Mouse (Mus musculus): ENCODE data around the gene Tln1. TPM values are rescaled to one million over a fixed set of nuclear protein-coding genes. Genes with fewer than 3 reads are reported as not detected.
"Not testable (repeated sequence)": the region's sequence is repeated elsewhere in the genome, so short reads cannot be mapped to it uniquely, and the experiment has no call there.

Tln1 gene
- total RNA-seq, 2 experiments from 2014 or later = 51.7 to 51.8 TPM

GRCm38 (mm10) chr4:43507938-43508665 lies 54.4 kb downstream of the Tln1 start:
- no peak for DNase-seq (ENCODE audit: low spot score in 2 of 2)

GRCm38 (mm10) chr4:43506536-43507185 lies 55.8 kb downstream of the Tln1 start, which contains the start of gene Car9:
TSS of gene Car9 (plus strand) at chr4:43506966.
- no peak for DNase-seq (ENCODE audit: low spot score in 2 of 2)

- no peak for DNase-seq (ENCODE audit: low spot score in 2 of 2)
Observed at GRCm38 (mm10) chr4:43506074-43506473, 56.4 kb downstream of the Tln1 start.

DNA sequence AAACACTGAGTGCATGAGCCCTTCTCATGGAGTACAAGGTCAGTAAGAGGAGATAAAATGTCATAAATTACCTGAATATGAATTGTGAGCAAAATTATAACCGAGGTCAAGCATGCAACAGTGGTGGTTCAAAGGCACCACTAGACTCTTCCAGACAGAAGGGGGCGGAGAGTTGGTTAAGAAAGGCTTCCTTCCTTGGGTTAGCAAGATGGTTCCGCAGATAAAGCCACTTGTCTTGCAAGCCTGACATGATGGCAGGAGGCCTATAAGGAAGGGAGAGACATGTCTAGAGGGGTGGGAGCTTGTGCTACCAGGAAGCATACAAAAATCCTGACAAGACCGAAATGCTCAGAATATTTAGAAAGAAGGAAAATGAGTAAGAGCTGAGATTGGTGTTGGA lies 58.2 kb downstream of the Tln1 start:
- DNase-seq (ENCODE audit: low spot score in 2 of 2) = no peak

DNA sequence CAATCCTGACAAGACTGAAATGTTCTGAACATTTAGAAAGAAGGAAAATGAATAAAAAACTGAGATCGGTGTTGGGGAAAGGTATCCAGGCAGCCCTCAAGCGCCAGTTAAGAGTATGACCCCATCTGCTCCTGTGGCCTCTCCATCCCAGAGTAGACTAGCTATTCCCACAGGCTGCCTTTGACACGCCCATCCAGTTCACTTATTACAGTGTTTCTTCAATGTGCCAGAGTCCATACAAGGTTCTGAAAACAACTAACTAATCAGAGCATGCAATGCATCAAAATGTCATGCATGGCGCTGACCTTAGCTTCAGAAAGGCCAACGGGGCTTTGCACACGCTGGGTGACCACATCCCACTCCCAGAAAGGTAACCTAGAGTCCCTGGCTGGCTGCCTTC lies 59.0 kb downstream of the Tln1 start:
- no peak for DNase-seq (ENCODE audit: low spot score in 2 of 2)

DNA sequence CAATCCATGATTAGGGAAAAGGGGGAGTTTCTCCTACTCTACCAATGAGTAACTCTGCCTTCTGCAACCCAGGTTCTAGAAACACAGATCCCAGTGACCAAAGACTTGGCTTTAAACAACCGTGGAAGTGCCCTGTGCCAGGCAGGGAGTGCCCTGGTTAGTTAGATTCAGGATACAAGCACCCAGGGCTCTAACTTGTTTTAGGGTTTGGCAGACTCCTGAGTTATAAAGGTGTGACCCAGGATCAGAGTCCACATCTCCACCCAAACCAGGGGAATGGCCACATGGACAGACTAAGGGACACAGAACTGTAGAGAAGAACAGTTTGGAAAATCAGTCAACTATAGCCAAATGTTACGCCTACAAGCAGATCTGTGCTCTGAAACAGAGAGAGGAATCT lies 59.5 kb downstream of the Tln1 start:
- no peak for DNase-seq (ENCODE audit: low spot score in 2 of 2)

DNA sequence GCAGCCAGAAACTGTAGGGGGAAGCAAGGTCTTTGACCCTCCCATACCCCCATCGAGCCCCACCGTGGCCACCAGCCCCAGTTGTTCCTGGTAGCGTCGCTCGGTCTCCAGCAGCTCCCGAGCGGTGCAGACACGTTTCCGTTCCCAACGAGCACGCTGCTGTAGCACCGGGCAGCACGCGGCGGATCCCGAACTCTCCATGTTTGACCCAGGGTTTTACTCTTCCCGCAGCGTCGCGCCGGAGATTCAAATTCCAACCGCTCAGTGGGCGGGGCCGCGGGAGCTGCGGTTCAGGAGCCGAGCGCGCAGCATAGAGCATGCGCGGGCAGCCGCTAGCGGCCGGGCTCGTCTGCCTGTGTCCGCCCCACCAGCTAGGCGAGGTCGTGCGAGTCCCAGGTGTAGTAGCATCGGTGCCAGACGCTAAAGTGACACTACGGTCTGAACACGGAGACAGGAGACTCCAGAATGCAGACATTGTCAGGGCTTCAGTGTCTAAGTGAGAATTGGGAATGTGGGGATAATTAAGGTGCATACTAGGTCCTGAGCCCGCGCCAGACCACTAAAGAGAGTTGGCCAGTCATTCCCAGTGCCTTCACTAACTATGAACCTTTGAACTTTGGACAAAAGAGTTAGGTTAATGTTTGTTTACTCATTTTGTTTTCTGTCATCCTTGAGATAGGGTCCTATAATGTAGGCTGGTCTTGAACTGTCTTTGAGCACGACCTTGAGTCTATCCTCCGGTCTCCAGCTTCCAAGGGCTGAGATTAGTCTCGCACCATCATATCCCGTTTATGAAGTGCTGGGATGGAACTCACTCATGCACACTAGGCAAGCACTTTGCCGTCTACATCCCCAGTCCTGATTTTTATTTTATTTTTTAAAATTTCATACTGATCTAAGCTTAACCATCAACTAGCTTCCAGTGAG lies 62.8 kb downstream of the Tln1 start, which contains the start of gene Arhgef39:
Gene Arhgef39, minus strand, starts transcription at position 289 of the 927 bp plus-strand sequence.
- peak; percentile 64 to 82 for DNase-seq (ENCODE audit: low spot score in 2 of 2)

- no peak for DNase-seq (ENCODE audit: low spot score in 2 of 2)
Observed at GRCm38 (mm10) chr4:43498983-43499382, 63.5 kb downstream of the Tln1 start.

DNA sequence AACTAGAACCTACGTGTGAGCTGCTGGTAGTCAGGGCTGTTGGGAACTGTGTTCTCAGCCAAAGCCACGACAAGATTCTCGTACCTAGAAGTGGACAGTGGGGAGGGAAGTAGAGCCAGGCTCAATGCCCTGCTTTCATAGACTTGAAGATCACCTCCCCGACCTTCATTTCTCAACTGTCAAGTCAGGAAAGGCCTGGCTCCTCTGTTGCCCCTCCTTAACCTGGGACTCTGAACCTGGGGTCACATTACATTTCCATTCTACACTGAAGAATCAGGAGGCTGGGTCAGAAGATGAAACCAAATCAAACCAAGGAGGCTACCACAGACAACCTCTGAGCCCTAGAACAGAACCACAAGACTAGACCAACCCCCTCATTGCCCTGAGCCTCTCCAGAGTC lies 64.5 kb downstream of the Tln1 start:
- no peak for DNase-seq (ENCODE audit: low spot score in 2 of 2)

GRCm38 (mm10) chr4:43497405-43497804 lies 65.1 kb downstream of the Tln1 start:
- no peak for DNase-seq (ENCODE audit: low spot score in 2 of 2)

DNA sequence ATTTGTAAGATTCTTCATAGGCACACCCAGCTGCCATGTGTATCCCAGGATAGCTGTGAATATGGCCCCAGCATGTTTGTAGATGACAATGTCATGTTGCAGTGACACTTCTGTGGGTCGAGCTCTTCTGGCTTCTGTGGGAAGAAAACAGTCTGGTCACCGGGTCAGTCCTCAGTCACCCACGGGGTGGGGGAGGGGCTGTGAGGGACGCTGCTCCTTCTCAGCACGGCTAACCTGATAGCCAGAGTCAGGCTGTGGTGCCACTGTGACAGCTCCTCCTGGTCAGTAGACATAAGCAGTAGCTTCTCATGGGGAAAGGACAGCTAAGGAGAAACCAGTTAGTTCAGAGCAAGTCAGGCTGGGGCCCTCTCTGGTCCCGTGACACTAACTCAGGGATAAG lies 65.9 kb downstream of the Tln1 start:
- DNase-seq (ENCODE audit: low spot score in 2 of 2) = no peak

DNA sequence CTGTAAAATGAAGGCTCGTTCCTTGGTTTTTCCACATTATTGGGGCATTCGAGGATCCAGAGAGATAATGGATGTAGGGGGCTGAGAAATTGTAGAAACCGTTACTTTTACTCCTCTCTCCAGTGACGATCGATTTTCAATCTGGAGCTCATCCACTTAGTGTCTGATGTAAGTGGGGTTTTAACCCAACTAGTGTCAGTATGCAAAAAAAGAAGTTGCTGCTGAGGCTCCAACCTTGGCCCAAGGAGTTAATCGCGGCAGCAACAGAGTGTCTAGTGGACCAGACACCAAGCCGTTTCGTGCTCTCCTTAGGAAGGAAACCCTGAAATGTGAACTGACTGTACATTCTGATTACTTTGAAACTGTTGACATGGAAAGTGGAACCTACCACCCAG lies 68.6 kb downstream of the Tln1 start:
- no peak for DNase-seq (ENCODE audit: low spot score in 2 of 2)

DNA sequence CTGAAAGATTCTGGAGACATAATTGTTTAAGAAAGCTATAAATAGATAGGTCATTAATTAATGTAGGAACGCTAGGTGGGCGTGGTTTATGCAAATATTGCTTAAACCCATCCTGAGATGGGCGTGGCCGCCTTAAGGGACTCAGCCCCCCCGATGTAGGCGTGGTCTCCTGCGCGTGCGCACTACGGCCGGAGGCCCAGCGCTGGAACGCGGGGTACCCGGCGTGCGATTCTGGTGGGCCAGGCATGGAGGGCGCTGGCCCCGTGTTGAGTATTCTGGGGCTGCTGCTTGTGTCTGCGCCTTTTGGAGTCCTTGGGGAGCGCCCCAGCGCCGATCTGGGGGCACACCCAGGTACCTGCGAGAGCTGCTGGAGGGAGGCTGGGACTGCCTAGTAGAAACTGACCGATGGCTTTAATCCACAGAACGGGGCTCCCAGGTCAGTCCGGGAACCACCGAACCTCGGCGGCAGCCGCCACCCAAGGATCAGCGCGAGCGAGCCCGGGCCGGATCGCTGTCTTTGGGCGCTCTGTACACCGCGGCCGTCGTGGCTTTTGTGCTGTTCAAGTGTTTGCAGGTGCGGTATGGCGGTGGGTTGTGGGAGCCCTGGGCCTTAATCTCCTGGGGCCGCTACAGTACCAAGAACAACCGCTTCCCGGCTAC lies 69.2 kb downstream of the Tln1 start:
- DNase-seq (ENCODE audit: low spot score in 2 of 2) = peak; percentile 93 to 95

DNA sequence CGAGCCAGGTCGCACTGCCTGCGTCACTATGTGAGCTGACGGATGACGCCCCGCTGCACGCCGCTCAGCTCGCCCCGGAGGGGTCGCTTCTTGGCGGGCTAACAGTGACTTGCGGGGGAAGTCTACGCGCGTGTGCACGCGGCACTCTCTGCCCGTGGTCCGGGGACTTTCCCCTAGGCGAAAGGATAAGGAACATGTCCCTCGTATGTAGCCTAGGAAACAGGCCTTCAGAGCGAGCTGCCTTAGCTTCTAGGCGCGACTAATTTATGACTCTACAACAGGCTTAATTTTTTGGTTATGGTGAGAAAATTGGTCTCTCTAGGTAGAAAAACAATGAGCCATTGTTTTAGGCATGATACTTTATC lies 69.7 kb downstream of the Tln1 start, which contains the start of gene Ccdc107:
Gene Ccdc107, plus strand, starts transcription at position 80 of the 365 bp plus-strand sequence.
- DNase-seq (ENCODE audit: low spot score in 2 of 2) = peak; percentile 91 to 95

- DNase-seq (ENCODE audit: low spot score in 2 of 2) = no peak
Observed at GRCm38 (mm10) chr4:43492101-43492820, 70.2 kb downstream of the Tln1 start.

- DNase-seq (ENCODE audit: low spot score in 2 of 2) = no peak
Observed at GRCm38 (mm10) chr4:43490801-43491200, 71.7 kb downstream of the Tln1 start.

- DNase-seq (ENCODE audit: low spot score in 2 of 2) = no peak
Observed at GRCm38 (mm10) chr4:43489611-43490010, 72.9 kb downstream of the Tln1 start.

GRCm38 (mm10) chr4:43485666-43486065 lies 76.8 kb downstream of the Tln1 start:
- not testable (repeated sequence) for DNase-seq (ENCODE audit: low spot score in 2 of 2)

DNA sequence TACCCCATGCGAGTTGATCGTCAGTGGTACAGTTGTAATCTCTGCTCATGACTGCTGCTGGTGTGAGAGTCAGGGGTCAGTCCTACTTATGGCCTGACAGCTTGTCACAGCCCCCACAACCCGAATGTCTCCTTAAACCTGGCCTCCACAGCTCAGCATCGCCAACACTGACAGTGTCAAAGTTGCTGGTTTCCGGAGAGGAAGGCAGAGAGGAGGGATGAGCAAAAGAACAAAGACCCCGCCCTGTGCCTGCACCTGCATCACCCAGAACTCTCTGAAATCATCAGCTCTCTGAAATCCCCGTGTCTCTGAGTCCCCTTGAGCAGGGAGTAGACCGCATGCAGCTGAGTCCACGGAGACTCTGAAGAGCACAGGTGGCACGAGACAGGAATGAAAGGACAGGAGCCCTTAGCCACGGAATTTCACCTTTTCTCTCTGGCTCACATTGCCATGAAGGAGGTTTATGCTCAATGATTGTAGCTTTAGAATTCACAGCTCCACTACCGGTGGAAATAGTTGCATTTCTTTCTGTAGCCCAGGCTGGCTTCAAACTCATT lies 78.9 kb downstream of the Tln1 start, which contains the start of gene Sit1:
Gene Sit1, minus strand, starts transcription at position 200 of the 557 bp plus-strand sequence.
- DNase-seq (ENCODE audit: low spot score in 2 of 2) = no peak

- no peak for DNase-seq (ENCODE audit: low spot score in 2 of 2)
Observed at GRCm38 (mm10) chr4:43482591-43482990, 79.9 kb downstream of the Tln1 start.

Measured in left cerebral cortex, adult 18-20 months (tissue).